In genomic region chr6:18128059-18128458, GRCm38 (mm10) we compare ENCODE assay signal across 21 mouse cellular contexts. TPM values are rescaled to one million over a fixed set of nuclear protein-coding genes. Genes with fewer than 3 reads are reported as not detected.
DNase-seq lines count a peak whose midpoint lies in the region; ATAC-seq and TF ChIP-seq lines count a peak whose summit lies in the region.
"Had no signal": no experiment of that assay in that cellular context is flagged by ENCODE, and none has a peak within 500 bp of the region (broad histone marks: within the 10 kb centered on the region; RNA-seq: fewer than 3 reads in every experiment).

No protein-coding gene starts in this region.

- no peak overlapping the region for H3K4me3 ChIP-seq in lung, embryonic 14.5 days (ENCODE audit: low read depth, low read length)
- no peak overlapping the region for H3K4me3 ChIP-seq in lung, embryonic 16.5 days (ENCODE audit: low read length)

- H3K27me3 ChIP-seq in lung, embryonic 14.5 days (ENCODE audit: insufficient read depth, low read length): no peaks in the 10 kb centered on the region
- no peaks in the 10 kb centered on the region for H3K27me3 ChIP-seq in lung, embryonic 16.5 days (ENCODE audit: control insufficient read depth, insufficient read depth, low read depth, low read length)
- H3K27me3 ChIP-seq: CH12.LX, Patski had no signal

- no peaks in the 10 kb centered on the region for H3K4me1 ChIP-seq in lung, embryonic 14.5 days (ENCODE audit: insufficient read depth)
- H3K4me1 ChIP-seq in lung, embryonic 16.5 days (replicated peaks; ENCODE audit: control insufficient read depth, insufficient read depth, low read length): no peaks in the 10 kb centered on the region

- H3K9ac ChIP-seq in lung, embryonic 14.5 days: no peak overlapping the region
- no peak overlapping the region for H3K9ac ChIP-seq in lung, embryonic 16.5 days (ENCODE audit: low read length)

- H3K36me3 ChIP-seq in lung, embryonic 14.5 days (ENCODE audit: insufficient read depth): no peaks in the 10 kb centered on the region
- H3K36me3 ChIP-seq in lung, embryonic 16.5 days (ENCODE audit: control insufficient read depth, insufficient read depth, low read length): no peaks in the 10 kb centered on the region
- H3K36me3 ChIP-seq: G1E had no signal

- TF ChIP-seq CTCF in lung, embryonic 14.5 days (IDR thresholded peaks at IDR 0.05; ENCODE audit: low read depth): no peak

- no peak overlapping the region for H3K4me2 ChIP-seq in lung, embryonic 14.5 days
- no peak overlapping the region for H3K4me2 ChIP-seq in lung, embryonic 16.5 days (ENCODE audit: low read depth, low read length)

- DNase-seq in lung, embryonic 14.5 days: peak; percentile 56
- no peak for DNase-seq in lung, postnatal 36 days
- DNase-seq in lung, postnatal 25 days (ENCODE audit: low spot score): no peak
- DNase-seq: adrenal gland, adult 2 months; adrenal gland, adult 8-10 months; adrenal gland, postnatal 10 days; adrenal gland, postnatal 14 days; adrenal gland, postnatal 25 days; adrenal gland, postnatal 36 days; B cell, adult 2 months; cerebellum, adult 11 months; cerebellum, adult 11-12 months; cerebellum, adult 18-20 months had no signal

- no peak overlapping the region for H3K27ac ChIP-seq in lung, embryonic 14.5 days (ENCODE audit: low read depth)
- no peak overlapping the region for H3K27ac ChIP-seq in lung, embryonic 16.5 days (ENCODE audit: low read length)

- 36% methylated on average over 4 of the region's 4 CpGs for WGBS in lung, embryonic 14.5 days
- WGBS in lung, embryonic 16.5 days: 34% methylated on average over 4 of the region's 4 CpGs

- H3K9me3 ChIP-seq in lung, embryonic 14.5 days (ENCODE audit: low read depth, low read length): no peaks in the 10 kb centered on the region
- no peaks in the 10 kb centered on the region for H3K9me3 ChIP-seq in lung, embryonic 16.5 days (ENCODE audit: control insufficient read depth, low read length)
- H3K9me3 ChIP-seq: G1E had no signal

- ATAC-seq in lung, embryonic 14.5 days (ENCODE audit: insufficient read depth): peak; percentile 68; the same call in 1 of the 2 replicates
- ATAC-seq in lung, embryonic 16.5 days (ENCODE audit: low read depth): peak; percentile 45; the same call in 1 of the 2 replicates
- ATAC-seq: activated CD4-positive, CD25-positive, alpha-beta regulatory T cell, adult 4 months; CD4-positive, CD25-positive, alpha-beta regulatory T cell, adult 4 months had no signal

RNA-seq across cellular contexts. Expression of gene Asz1, which starts 19.2 kb away (rescaled TPM):
- polyA plus RNA-seq in lung, embryonic 14.5 days (2014; fragmentation: Nextera tagmentation; extraction: Ambion mirVana): 9.0 and 9.2 TPM in 2 replicates
- polyA plus RNA-seq in lung, embryonic 16.5 days (2015; fragmentation: Nextera tagmentation; extraction: Ambion mirVana): 8.0 and 8.4 TPM in 2 replicates
- polyA plus RNA-seq: activated CD4-positive, CD25-positive, alpha-beta regulatory T cell, adult 4 months; adrenal gland, adult 2 months; brain, embryonic 14.5 days; C2C12; CD4-positive, CD25-positive, alpha-beta regulatory T cell, adult 4 months; G1E; Patski had no signal

RNA-seq across cellular contexts. Expression of gene Cftr, which starts 42.4 kb away (rescaled TPM):
- polyA plus RNA-seq in lung, embryonic 14.5 days (2014; fragmentation: Nextera tagmentation; extraction: Ambion mirVana): 5.8 and 6.1 TPM in 2 replicates
- polyA plus RNA-seq in lung, embryonic 16.5 days (2015; fragmentation: Nextera tagmentation; extraction: Ambion mirVana): 5.7 and 6.4 TPM in 2 replicates
- polyA plus RNA-seq: activated CD4-positive, CD25-positive, alpha-beta regulatory T cell, adult 4 months; adrenal gland, adult 2 months; C2C12; CD4-positive, CD25-positive, alpha-beta regulatory T cell, adult 4 months; G1E had no signal
